Mouse (Mus musculus): ENCODE data around the gene Acap2. TPM values are rescaled to one million over a fixed set of nuclear protein-coding genes. Genes with fewer than 3 reads are reported as not detected.
A peak's percentile ranks its signal among the peaks of the same experiment; 100 is the strongest.

Gene Acap2
- polyA plus RNA-seq, 1 experiment = 6.3 TPM

GRCm38 (mm10) chr16:31234808-31235456, 33.9 kb upstream of the Acap2 start:
- TF ChIP-seq MAX (IDR thresholded peaks at IDR 0.05; ENCODE audit: low read depth) (no peak), E2F4 (IDR thresholded peaks at IDR 0.05; ENCODE audit: insufficient read depth) (no peak), TCF3 (IDR thresholded peaks at IDR 0.05; ENCODE audit: insufficient read length, low read depth) (no peak)

GRCm38 (mm10) chr16:31234356-31234755, 33.3 kb upstream of the Acap2 start:
- H3K4me2 ChIP-seq (ENCODE audit: low read depth) = peak overlapping the region; percentile 99
- H3ac ChIP-seq (ENCODE audit: control insufficient read depth, insufficient read length) = no peak overlapping the region
- H3K79me2 ChIP-seq (ENCODE audit: control insufficient read depth, insufficient read depth) = no peaks in the 10 kb centered on the region
- TF ChIP-seq REST (IDR thresholded peaks at IDR 0.05; ENCODE audit: insufficient read depth, insufficient read length) (no peak), E2F4 (IDR thresholded peaks at IDR 0.05; ENCODE audit: insufficient read depth) (no peak), TCF3 (IDR thresholded peaks at IDR 0.05; ENCODE audit: insufficient read length, low read depth) (no peak), USF1 (IDR thresholded peaks at IDR 0.05; ENCODE audit: low read depth) (no peak), POLR2AphosphoS2 (IDR thresholded peaks at IDR 0.05; ENCODE audit: insufficient read length, low read depth) (no peak), CEBPB (IDR thresholded peaks at IDR 0.05; ENCODE audit: insufficient read depth, poor library complexity, severe bottlenecking) (no peak), TCF12 (IDR thresholded peaks at IDR 0.05; ENCODE audit: insufficient read depth, poor library complexity, severe bottlenecking) (no peak), MYOD1 (IDR thresholded peaks at IDR 0.05; ENCODE audit: control insufficient read depth in 1 of 3, insufficient read length in 2 of 3, low read depth in 2 of 3) (no peak), MAX (IDR thresholded peaks at IDR 0.05; ENCODE audit: low read depth) (no peak), SRF (IDR thresholded peaks at IDR 0.05; ENCODE audit: control insufficient read depth, insufficient read length, low read depth) (no peak), MYOG (IDR thresholded peaks at IDR 0.05; ENCODE audit: control insufficient read depth in 1 of 3, insufficient read depth in 1 of 3, insufficient read length in 2 of 3, low read depth in 2 of 3) (no peak), POLR2A (IDR thresholded peaks at IDR 0.05; ENCODE audit: insufficient read length, low read depth) (no peak)
- H3K27me3 ChIP-seq (ENCODE audit: control insufficient read depth, insufficient read depth, insufficient read length) = no peaks in the 10 kb centered on the region
- no peaks in the 10 kb centered on the region for H3K36me3 ChIP-seq (ENCODE audit: control insufficient read depth, insufficient read depth)
- peak overlapping the region; percentile 17 for H3K4me3 ChIP-seq

More at GRCm38 (mm10) chr16:31234808-31235456, 33.9 kb upstream of the Acap2 start:
- H3ac ChIP-seq (ENCODE audit: control insufficient read depth, insufficient read length) = no peak overlapping the region
- H3K4me2 ChIP-seq (ENCODE audit: low read depth) = peak overlapping the region; percentile 99
- peak overlapping the region; percentile 0 for H3K4me3 ChIP-seq
- H3K36me3 ChIP-seq (ENCODE audit: control insufficient read depth, insufficient read depth) = no peaks in the 10 kb centered on the region
- H3K79me2 ChIP-seq (ENCODE audit: control insufficient read depth, insufficient read depth) = no peaks in the 10 kb centered on the region
- H3K27me3 ChIP-seq (ENCODE audit: control insufficient read depth, insufficient read depth, insufficient read length) = no peaks in the 10 kb centered on the region

- TF ChIP-seq MAX (IDR thresholded peaks at IDR 0.05; ENCODE audit: low read depth) (peak; percentile 95), CEBPB (IDR thresholded peaks at IDR 0.05; ENCODE audit: insufficient read depth, poor library complexity, severe bottlenecking) (peak; percentile 71), POLR2A (IDR thresholded peaks at IDR 0.05; ENCODE audit: insufficient read length, low read depth) (peak; percentile 65), POLR2AphosphoS2 (IDR thresholded peaks at IDR 0.05; ENCODE audit: insufficient read length, low read depth) (no peak), TCF12 (IDR thresholded peaks at IDR 0.05; ENCODE audit: insufficient read depth, poor library complexity, severe bottlenecking) (no peak), MYOG (IDR thresholded peaks at IDR 0.05; ENCODE audit: control insufficient read depth in 1 of 3, insufficient read depth in 1 of 3, insufficient read length in 2 of 3, low read depth in 2 of 3) (peak in 1 of 3 experiments; percentile 21), USF1 (IDR thresholded peaks at IDR 0.05; ENCODE audit: low read depth) (peak; percentile 95), MYOD1 (IDR thresholded peaks at IDR 0.05; ENCODE audit: control insufficient read depth in 1 of 3, insufficient read length in 2 of 3, low read depth in 2 of 3) (peak in 2 of 3 experiments; percentile 13 to 62), SRF (IDR thresholded peaks at IDR 0.05; ENCODE audit: control insufficient read depth, insufficient read length, low read depth) (no peak), REST (IDR thresholded peaks at IDR 0.05; ENCODE audit: insufficient read depth, insufficient read length) (no peak), TCF3 (IDR thresholded peaks at IDR 0.05; ENCODE audit: insufficient read length, low read depth) (no peak)
- Histone ChIP-seq H3ac (ENCODE audit: control insufficient read depth, insufficient read length) (no peak overlapping the region), H3K36me3 (ENCODE audit: control insufficient read depth, insufficient read depth) (no peaks in the 10 kb centered on the region), H3K4me3 (peak overlapping the region; percentile 17), H3K27me3 (ENCODE audit: control insufficient read depth, insufficient read depth, insufficient read length) (no peaks in the 10 kb centered on the region), H3K79me2 (ENCODE audit: control insufficient read depth, insufficient read depth) (no peaks in the 10 kb centered on the region), H3K4me2 (ENCODE audit: low read depth) (peak overlapping the region; percentile 99)
These were observed 32.7 kb upstream of the Acap2 start for GRCm38 (mm10) chr16:31233541-31234339.

- H3K4me3 ChIP-seq = peak overlapping the region; percentile 17
- H3K27me3 ChIP-seq (ENCODE audit: control insufficient read depth, insufficient read depth, insufficient read length) = no peaks in the 10 kb centered on the region
These were observed 32.1 kb upstream of the Acap2 start for GRCm38 (mm10) chr16:31233167-31233498.

More at GRCm38 (mm10) chr16:31233167-31233498, 32.1 kb upstream of the Acap2 start:
- no peaks in the 10 kb centered on the region for H3K36me3 ChIP-seq (ENCODE audit: control insufficient read depth, insufficient read depth)
- H3K79me2 ChIP-seq (ENCODE audit: control insufficient read depth, insufficient read depth) = no peaks in the 10 kb centered on the region
- H3ac ChIP-seq (ENCODE audit: control insufficient read depth, insufficient read length) = no peak overlapping the region
- no peak for TF ChIP-seq CEBPB (IDR thresholded peaks at IDR 0.05; ENCODE audit: insufficient read depth, poor library complexity, severe bottlenecking)
- TF ChIP-seq MYOD1 (IDR thresholded peaks at IDR 0.05; ENCODE audit: control insufficient read depth in 1 of 3, insufficient read length in 2 of 3, low read depth in 2 of 3) = peak in 2 of 3 experiments; percentile 73 to 91
- TF ChIP-seq MYOG (IDR thresholded peaks at IDR 0.05; ENCODE audit: control insufficient read depth in 1 of 3, insufficient read depth in 1 of 3, insufficient read length in 2 of 3, low read depth in 2 of 3) = peak in 1 of 3 experiments; percentile 40
- no peak for TF ChIP-seq TCF12 (IDR thresholded peaks at IDR 0.05; ENCODE audit: insufficient read depth, poor library complexity, severe bottlenecking)
- no peak for TF ChIP-seq REST (IDR thresholded peaks at IDR 0.05; ENCODE audit: insufficient read depth, insufficient read length)
- peak overlapping the region; percentile 99 for H3K4me2 ChIP-seq (ENCODE audit: low read depth)
